Mouse (Mus musculus): ENCODE measurements around the gene Tada2a.

Gene Tada2a

GRCm38 (mm10) chr11:84066071-84066481, 63.3 kb downstream of the Tada2a start:
- in situ Hi-C loops (cut with MboI, MseI): no loop called here

GRCm38 (mm10) chr11:84063631-84064209, 65.7 kb downstream of the Tada2a start:
- in situ Hi-C loops (cut with MboI, MseI): no loop called here

- in situ Hi-C loops (cut with MboI, MseI): no loop called here
Observed at GRCm38 (mm10) chr11:84062805-84063204, 66.6 kb downstream of the Tada2a start.

GRCm38 (mm10) chr11:84061881-84062280, 67.5 kb downstream of the Tada2a start:
- in situ Hi-C loops (cut with MboI, MseI): no loop called here

- in situ Hi-C loops (cut with MboI, MseI): no loop called here
Observed at GRCm38 (mm10) chr11:84060635-84061034, 68.8 kb downstream of the Tada2a start.

- in situ Hi-C loops (cut with MboI, MseI): no loop called here
Observed at GRCm38 (mm10) chr11:84059784-84060183, 69.6 kb downstream of the Tada2a start.

GRCm38 (mm10) chr11:84057418-84057817, 72.0 kb downstream of the Tada2a start:
- in situ Hi-C loops (cut with MboI, MseI): no loop called here

- in situ Hi-C loops (cut with MboI, MseI): no loop called here
Observed at GRCm38 (mm10) chr11:84053524-84054163, 75.8 kb downstream of the Tada2a start.

- in situ Hi-C loops (cut with MboI, MseI): no loop called here
Observed at GRCm38 (mm10) chr11:84053055-84053454, 76.3 kb downstream of the Tada2a start.

- in situ Hi-C loops (cut with MboI, MseI): no loop called here
Observed at GRCm38 (mm10) chr11:84048411-84048810, 81.0 kb downstream of the Tada2a start.

GRCm38 (mm10) chr11:84047270-84047669, 82.1 kb downstream of the Tada2a start:
- in situ Hi-C loops (cut with MboI, MseI): no loop called here

GRCm38 (mm10) chr11:84044988-84045387, 84.4 kb downstream of the Tada2a start:
- in situ Hi-C loops (cut with MboI, MseI): no loop called here

- in situ Hi-C loops (cut with MboI, MseI): no loop called here
Observed at GRCm38 (mm10) chr11:84042808-84043762, 86.3 kb downstream of the Tada2a start.

- in situ Hi-C loops (cut with MboI, MseI): no loop called here
Observed at GRCm38 (mm10) chr11:84040621-84041020, 88.8 kb downstream of the Tada2a start.

GRCm38 (mm10) chr11:84033671-84034070, 95.7 kb downstream of the Tada2a start:
- in situ Hi-C loops (cut with MboI, MseI): no loop called here

GRCm38 (mm10) chr11:84032559-84032958, 96.8 kb downstream of the Tada2a start:
- in situ Hi-C loops (cut with MboI, MseI): no loop called here

GRCm38 (mm10) chr11:84031971-84032370, 97.4 kb downstream of the Tada2a start:
- in situ Hi-C loops (cut with MboI, MseI): no loop called here
